Mouse (Mus musculus): ENCODE measurements around the gene Ndrg4.

DNA sequence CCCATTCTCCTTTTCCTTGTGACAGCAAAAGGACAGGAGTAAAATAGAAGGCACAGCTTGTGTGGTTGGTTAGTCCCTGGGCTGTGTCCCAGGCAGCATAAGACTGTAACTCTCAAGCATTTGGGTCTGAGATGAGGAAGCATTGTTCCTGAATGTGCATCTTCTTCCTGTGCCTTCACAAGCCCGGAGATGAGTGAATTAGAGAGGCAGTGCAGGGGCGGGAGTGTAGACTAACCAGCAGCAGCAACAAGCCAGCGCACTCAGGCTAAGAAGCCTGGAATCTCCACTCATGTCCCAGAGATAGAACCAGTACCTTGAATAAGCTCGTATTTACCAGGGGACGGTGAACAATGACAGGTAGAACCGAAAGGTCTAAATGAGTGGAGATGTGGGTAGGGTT, 15.2 kb upstream of the Ndrg4 start:
- no peak for TF ChIP-seq MAFK (IDR thresholded peaks at IDR 0.05; ENCODE audit: insufficient read depth, low read depth, low read length)
- no peak for TF ChIP-seq CHD2 (IDR thresholded peaks at IDR 0.05; ENCODE audit: low read depth, low read length)
